Mouse (Mus musculus): Measurements from ENCODE around the gene Guca1a. TPM values are rescaled to one million over a fixed set of nuclear protein-coding genes. Genes with fewer than 3 reads are reported as not detected.
"Not testable (repeated sequence)": the region's sequence is repeated elsewhere in the genome, so short reads cannot be mapped to it uniquely, and the experiment has no call there.

Gene Guca1a
- polyA plus RNA-seq, 1 experiment, result 3.0 TPM

DNA sequence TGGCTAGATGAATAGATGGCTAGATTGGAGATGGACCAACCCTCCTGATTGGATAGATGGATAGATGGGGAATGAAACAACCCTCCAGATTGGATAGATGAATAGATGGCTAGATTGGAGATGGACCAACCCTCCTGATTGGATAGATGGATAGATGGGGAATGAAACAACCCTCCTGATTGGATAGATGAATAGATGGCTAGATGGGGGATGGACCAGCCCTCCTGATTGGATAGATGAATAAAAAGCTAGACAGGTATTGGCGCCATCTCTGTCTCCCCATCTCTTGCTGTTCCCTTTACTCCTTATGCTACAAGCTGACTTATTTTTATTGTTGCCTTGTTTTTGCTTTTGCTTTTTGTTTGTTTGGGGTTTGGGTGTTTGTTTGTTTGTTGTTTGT is 22.2 kb upstream of the Guca1a start:
- WGBS, result 93% methylated on average over 1 of the region's 1 CpGs
- not testable (repeated sequence) for DNase-seq (ENCODE audit: low read depth, low spot score)

DNA sequence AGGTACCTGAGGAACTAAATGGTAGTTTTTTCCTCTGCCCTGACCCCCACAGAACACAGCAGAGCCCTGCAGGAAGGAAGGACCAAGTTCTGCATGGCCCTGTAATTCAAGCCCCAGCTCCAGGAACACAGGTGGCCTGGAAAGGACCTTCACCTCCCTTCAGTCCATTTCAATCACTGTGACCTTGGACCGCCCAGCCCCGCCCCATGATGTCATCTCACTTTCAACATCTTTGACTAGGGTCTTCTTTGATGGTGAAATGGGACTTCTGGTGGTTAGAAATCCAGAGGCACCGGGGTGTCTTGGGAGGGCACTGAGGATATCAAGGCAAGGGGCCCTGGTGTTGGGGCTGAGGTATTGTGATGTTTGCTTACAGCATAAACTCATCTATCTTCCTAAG is 21.2 kb upstream of the Guca1a start:
- no peak for DNase-seq (ENCODE audit: low read depth, low spot score)
- WGBS, result 68% methylated on average over 3 of the region's 3 CpGs

GRCm38 (mm10) chr17:47420195-47420594 is 19.8 kb upstream of the Guca1a start:
- 84% methylated on average over 2 of the region's 2 CpGs for whole genome bisulfite sequencing
- DNase-seq (ENCODE audit: low read depth, low spot score), result no peak

DNA sequence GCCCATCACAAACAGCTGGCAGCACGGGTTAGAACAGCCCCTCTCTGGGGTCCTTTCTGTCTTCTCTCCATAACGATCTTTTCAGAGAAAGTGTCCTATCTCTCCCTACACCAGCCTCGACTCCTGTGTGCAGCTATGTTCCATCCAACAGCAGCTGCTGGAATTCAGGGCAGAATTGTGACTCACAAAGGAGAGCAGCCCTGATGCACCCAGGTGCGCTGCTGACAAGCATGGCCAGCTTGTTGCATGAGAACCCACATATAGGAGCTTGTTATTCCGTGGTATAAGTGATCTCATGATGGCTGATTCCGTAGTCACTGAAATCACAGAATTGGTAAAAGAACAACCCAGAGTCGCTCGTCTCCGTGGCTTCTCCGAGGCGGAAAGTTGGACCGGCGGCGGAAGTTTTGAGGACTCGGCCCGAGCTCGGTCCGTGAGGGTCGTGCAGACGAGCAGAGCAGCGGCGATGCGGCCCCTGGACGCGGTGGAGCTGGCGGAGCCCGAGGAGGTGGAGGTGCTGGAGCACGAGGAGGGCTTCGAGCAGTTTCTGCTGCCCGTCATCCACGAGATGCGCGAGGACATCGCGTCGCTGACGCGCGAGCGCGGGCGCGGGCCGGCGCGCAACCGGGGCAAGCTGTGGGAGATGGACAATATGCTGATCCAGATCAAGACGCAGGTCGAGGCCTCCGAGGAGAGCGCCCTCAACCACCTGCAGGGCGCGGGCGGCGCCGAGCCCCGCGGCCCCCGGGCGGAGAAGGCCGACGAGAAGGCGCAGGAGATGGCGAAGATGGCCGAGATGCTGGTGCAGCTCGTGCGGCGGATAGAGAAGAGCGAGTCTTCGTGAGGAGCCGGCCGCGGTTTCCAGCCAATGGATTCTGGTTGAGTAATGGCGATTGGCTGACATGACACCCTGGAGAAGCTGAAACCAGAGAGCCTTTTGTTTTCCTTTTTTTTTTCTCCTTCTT is 9.8 kb upstream of the Guca1a start:
- 4% methylated on average over 74 of the region's 74 CpGs for WGBS
- not testable (repeated sequence) for DNase-seq (ENCODE audit: low read depth, low spot score)

DNA sequence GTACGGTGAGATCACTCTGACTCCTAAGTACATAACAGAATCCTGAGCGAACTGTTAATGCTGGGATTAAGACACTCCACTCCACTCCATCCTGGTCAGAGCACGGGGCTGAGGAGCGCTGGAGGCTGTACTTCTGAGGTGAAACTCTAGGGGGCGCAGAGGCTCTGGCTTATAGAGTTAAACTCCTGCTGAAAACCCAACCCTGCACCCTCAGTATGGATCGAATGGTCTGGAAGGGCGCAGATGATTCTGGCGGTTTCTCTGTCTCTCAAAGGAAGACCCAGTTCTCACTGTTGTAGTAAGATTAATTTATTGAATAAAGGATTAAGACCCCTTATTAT is 8.1 kb upstream of the Guca1a start:
- DNase-seq (ENCODE audit: low read depth, low spot score), result peak; percentile 38
- WGBS, result 9% methylated on average over 8 of the region's 8 CpGs

DNA sequence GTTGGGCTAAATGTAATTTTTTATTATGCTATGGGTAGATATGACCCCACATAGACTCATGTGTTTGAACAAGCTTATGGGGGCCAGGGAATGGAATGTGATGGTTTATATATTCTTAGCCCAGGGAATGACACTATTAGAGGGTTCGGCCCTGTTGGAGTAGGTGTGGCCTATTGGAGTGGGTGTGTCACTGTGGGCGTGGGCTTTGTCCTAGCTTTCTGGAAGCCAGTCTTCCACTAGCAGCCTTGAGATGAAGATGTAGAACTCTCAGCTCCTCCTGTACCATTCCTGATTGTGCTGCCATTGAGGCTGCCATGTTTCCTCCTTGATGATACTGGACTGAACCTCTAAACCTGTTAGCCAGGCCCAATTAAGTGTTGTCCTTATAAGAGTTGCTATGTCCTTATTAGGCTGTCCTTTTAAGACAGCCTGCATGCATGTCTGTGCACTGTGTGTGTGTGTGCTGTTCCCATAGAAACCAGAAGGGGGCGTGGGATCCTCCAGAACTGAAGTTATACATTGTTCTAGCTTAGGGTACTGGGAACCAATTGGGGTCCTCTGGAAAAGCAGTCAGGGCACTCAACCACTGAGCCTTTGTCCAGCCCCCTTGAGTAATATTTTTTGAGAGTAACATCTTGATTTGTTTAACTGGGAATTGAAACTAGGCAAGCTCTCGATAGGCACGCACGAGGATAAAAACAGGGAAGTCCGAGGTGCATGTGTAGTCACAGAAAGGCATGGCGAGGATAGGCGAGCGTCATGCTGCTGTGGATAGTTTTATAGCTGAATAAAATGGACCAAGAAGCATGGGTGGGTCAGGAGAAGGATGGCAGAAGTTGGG is 7.6 kb upstream of the Guca1a start:
- 46% methylated on average over 10 of the region's 10 CpGs for WGBS

DNA sequence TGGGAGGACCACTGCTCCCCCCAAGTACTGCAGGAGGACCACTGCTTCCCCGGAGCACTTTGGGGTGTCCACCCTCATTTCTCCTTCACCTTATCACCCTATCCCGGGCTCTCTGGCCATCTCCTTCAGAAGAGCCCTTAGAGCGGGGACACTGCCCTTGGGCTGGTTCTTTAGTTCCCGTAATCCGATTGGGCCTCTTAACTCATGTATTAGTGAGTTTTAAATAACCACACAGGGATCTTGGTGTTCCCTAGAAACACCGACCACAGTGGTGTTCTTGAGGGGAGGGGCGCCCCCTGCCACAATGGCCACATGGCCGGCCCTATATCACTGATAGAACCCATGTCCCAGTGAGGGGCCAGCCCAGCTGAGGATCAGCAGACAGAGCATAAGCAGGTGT is 1.3 kb downstream of the Guca1a start:
- WGBS, result 86% methylated on average over 8 of the region's 8 CpGs

More for the DNA sequence above, 7.6 kb upstream of the Guca1a start:
- DNase-seq (ENCODE audit: low read depth, low spot score), result no peak

DNA sequence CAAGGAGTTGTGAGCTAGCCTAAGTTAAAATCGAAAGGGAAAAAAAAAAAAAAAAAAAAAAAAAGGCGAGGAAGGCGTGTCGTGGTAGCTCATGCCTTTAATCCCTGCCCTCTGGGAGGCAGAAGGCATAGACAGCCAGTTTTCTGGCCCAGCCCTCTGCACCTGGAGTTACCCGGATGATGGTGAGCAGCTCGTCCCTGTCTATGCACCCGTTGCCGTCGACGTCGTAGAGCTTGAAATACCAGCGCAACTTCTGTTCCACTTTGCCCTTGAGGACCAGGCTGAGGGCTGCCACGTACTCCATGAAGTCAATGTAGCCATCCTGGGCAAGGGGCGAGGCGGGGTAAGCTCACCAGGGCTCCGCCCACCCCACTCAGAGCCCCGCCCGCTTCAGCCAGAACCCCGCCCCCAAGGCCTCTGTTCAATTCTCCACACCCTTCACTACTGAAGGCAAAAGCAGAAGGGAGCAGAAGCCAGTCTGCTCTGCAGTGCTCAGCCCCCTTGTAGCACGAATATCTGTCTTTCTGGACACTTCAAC is 4.9 kb downstream of the Guca1a start:
- 3% methylated on average over 20 of the region's 20 CpGs for WGBS

More for the DNA sequence above, 1.3 kb downstream of the Guca1a start:
- DNase-seq (ENCODE audit: low read depth, low spot score), result no peak

GRCm38 (mm10) chr17:47394223-47394869 is 6.0 kb downstream of the Guca1a start:
- DNase-seq (ENCODE audit: low read depth, low spot score), result no peak
- 23% methylated on average over 24 of the region's 24 CpGs for WGBS

More for the DNA sequence above, 4.9 kb downstream of the Guca1a start:
- DNase-seq (ENCODE audit: low read depth, low spot score), result peak; percentile 58

GRCm38 (mm10) chr17:47386649-47387048 is 13.7 kb downstream of the Guca1a start:
- DNase-seq (ENCODE audit: low read depth, low spot score), result no peak

GRCm38 (mm10) chr17:47385145-47385544 is 15.2 kb downstream of the Guca1a start, which contains the start of gene Guca1b:
Guca1b (plus strand) TSS chr17:47385393.
- WGBS, result 45% methylated on average over 10 of the region's 10 CpGs
- no peak for DNase-seq (ENCODE audit: low read depth, low spot score)

More at GRCm38 (mm10) chr17:47386649-47387048, 13.7 kb downstream of the Guca1a start:
- 61% methylated on average over 4 of the region's 4 CpGs for WGBS

GRCm38 (mm10) chr17:47384064-47384463 is 16.3 kb downstream of the Guca1a start:
- WGBS, result 94% methylated on average over 3 of the region's 3 CpGs
- DNase-seq (ENCODE audit: low read depth, low spot score), result no peak

DNA sequence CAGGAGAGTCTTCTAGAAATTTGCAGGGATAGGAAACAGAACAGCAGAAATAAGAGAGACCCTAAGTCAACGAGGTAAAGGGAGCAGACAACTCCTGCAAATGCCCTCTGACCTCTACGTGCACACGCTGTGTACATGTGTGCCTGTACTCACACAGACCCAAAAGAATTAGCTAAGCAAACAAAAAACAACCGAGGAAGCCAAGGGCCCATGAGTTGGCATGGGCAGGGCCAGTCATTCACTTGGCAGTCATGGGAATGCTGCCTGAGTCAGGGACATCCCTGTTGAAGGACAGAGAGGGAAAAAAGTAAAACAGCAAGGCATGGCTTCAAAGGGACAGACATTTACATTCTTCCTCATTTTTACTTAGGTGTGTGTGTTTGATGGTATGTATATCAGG is 17.1 kb downstream of the Guca1a start:
- DNase-seq (ENCODE audit: low read depth, low spot score), result no peak
- 40% methylated on average over 4 of the region's 4 CpGs for WGBS

GRCm38 (mm10) chr17:47381917-47382316 is 18.5 kb downstream of the Guca1a start:
- DNase-seq (ENCODE audit: low read depth, low spot score), result no peak
- 89% methylated on average over 11 of the region's 11 CpGs for WGBS

DNA sequence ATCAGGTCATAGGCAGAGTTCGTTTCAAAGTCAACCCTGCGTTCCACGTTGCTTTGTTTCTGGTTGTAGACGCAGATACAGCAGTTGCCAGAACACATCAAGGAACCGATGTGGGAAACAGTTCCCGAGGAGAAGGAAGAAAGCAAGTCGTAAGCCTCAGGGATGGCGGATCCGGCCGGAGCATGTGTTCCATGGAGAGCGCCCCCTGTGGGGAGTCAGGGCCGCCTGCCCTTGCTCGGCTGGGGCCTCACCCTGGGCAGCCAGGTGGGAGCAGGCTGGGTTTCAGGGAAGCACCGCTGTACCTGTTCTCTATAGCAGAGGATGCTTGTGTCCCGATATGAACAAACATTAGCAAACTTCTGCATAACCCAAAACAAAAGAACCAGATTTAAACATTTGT is 22.3 kb downstream of the Guca1a start:
- WGBS, result 87% methylated on average over 15 of the region's 15 CpGs
- DNase-seq (ENCODE audit: low read depth, low spot score), result no peak

DNA sequence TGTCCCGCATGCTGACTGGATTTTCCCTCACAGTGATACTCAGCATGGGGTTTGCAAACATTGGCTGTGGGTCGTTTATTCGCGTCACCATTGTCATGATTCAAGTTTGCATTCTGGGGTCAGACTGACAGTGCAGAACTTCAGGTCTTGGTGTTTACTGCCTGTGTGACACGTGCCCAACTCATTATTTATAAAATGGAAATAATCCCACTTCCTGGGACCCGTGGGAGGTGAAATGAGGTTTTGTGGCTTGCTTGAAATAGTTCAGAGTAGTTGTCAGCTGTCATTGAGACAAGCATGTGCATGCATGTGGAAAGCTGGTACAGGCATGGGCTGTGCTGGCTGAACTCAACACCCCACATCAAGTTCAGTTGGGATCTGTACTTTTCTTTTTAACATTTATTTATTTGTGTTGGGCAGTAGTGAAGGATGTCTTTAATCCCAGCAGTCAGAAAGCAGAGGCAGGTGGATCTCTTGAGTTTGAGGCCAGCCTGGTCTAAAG is 23.6 kb downstream of the Guca1a start:
- 83% methylated on average over 6 of the region's 6 CpGs for WGBS
- no peak for DNase-seq (ENCODE audit: low read depth, low spot score)

- 86% methylated on average over 6 of the region's 6 CpGs for WGBS
- DNase-seq (ENCODE audit: low read depth, low spot score), result no peak
Measured at GRCm38 (mm10) chr17:47373991-47374390, 26.4 kb downstream of the Guca1a start.

DNA sequence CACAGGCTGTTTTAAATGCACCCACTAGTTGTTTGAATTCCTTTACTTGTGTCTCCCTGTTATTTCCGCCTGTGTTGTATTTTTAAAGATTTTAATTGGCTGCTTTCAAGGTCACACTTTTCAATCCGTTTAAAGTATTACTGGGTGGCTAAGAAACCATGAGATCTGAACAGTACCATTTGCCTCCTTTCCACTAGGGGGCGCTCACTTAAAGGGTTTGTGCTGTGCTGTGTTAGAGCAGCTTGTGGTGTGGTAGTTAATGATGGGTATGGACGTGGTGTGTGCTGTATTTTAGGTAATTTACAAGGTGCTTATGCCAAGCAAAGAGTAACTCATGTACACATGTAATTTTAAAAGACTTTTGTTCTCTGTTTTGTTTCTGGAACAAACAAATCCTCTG is 28.9 kb downstream of the Guca1a start:
- DNase-seq (ENCODE audit: low read depth, low spot score), result peak; percentile 53

DNA sequence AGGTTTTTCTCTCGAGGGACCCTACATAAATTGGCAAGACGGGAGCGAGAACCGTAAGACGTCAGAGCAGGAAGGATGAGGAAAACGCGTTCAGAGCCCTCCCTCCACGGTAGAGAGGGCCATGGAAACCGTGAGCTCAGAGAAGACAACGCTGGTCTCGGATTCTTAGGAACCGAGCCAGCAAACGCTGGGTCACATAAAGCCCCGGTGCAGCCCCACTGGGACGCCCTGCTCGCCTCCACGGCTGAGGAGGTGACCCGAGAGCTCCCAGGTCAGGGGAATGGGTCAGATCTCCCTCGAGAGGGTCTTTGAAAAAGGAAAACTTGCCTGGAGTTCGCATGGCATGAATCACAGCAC is 31.3 kb downstream of the Guca1a start:
- DNase-seq (ENCODE audit: low read depth, low spot score), result no peak
- WGBS, result 1% methylated on average over 20 of the region's 20 CpGs

More for the DNA sequence above, 28.9 kb downstream of the Guca1a start:
- WGBS, result 3% methylated on average over 4 of the region's 4 CpGs
